In the genomic region with DNA sequence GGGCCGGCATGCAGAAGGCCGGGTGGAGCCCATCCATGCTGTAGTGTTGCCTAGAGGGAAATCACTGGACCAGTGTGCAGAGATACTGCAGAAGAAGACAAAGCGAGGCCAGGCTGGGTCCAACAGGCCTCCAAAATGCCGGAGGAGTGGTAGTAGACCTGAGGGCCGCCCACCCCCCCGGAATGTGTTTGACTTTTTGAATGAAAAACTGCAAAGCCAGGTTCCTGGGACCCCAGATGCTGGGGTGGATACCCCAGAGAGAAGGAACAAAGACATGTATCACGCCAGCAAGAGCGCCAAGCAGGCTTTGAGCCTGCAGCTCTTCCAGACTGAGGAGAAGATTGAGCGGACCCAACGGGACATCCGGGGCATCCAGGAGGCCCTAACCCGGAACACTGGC, we compare ENCODE assay signal across 8 mouse cellular contexts. TPM values are rescaled to one million over a fixed set of nuclear protein-coding genes. Genes with fewer than 3 reads are reported as not detected.
DNase-seq lines count a peak whose midpoint lies in the region; ATAC-seq lines count a peak whose summit lies in the region.

A gene (plus strand): TSS at position 301 of the 400 bp plus-strand sequence.

- WGBS in heart, embryonic 12.5 days: 96% methylated on average over 12 of the region's 12 CpGs
- WGBS in neural tube, embryonic 15.5 days: 95% methylated on average over 12 of the region's 12 CpGs

- H3K4me1 ChIP-seq in heart, embryonic 12.5 days (replicated peaks): 0 out of 2 replicates have a peak, but pooled peaks cover 2% of the 10 kb centered on the region
- peaks cover 1% of the 10 kb centered on the region; the same call in 1 of the 2 replicates for H3K4me1 ChIP-seq in neural tube, embryonic 15.5 days

- no peak within 1 kb of the TSS for H3K9ac ChIP-seq in heart, embryonic 12.5 days
- H3K9ac ChIP-seq in neural tube, embryonic 15.5 days (replicated peaks): no peak within 1 kb of the TSS

- H3K36me3 ChIP-seq in heart, embryonic 12.5 days: peaks cover 65% of the 10 kb centered on the region
- peaks cover 68% of the 10 kb centered on the region for H3K36me3 ChIP-seq in neural tube, embryonic 15.5 days

- no peaks in the 10 kb centered on the region for H3K9me3 ChIP-seq in heart, embryonic 12.5 days (replicated peaks)
- no peaks in the 10 kb centered on the region for H3K9me3 ChIP-seq in neural tube, embryonic 15.5 days (replicated peaks)

- ATAC-seq in heart, embryonic 12.5 days (ENCODE audit: insufficient number of reproducible peaks, low FRiP score): no peak
- no peak for ATAC-seq in neural tube, embryonic 15.5 days (ENCODE audit: low FRiP score)

- H3K4me2 ChIP-seq in heart, embryonic 12.5 days: no peak within 1 kb of the TSS
- H3K4me2 ChIP-seq in neural tube, embryonic 15.5 days: no peak within 1 kb of the TSS

- DNase-seq in heart, postnatal 4 days: no peak
- no peak for DNase-seq in urinary bladder, adult 2 months (ENCODE audit: low spot score)
- DNase-seq in urinary bladder, postnatal 25 days (ENCODE audit: low spot score): no peak
- no peak for DNase-seq in layer of hippocampus, postnatal 36 days
- DNase-seq in frontal cortex, postnatal 10 days (ENCODE audit: low spot score in 2 of 2): no peak
- DNase-seq in T-cell, adult 2 months (ENCODE audit: low spot score): no peak

- H3K27me3 ChIP-seq in heart, embryonic 12.5 days (replicated peaks): no peaks in the 10 kb centered on the region
- H3K27me3 ChIP-seq in neural tube, embryonic 15.5 days (replicated peaks): no peaks in the 10 kb centered on the region

- H3K4me3 ChIP-seq in heart, embryonic 12.5 days: no peak within 1 kb of the TSS
- no peak within 1 kb of the TSS for H3K4me3 ChIP-seq in neural tube, embryonic 15.5 days (replicated peaks)

- H3K27ac ChIP-seq in heart, embryonic 12.5 days (ENCODE audit: poor library complexity, severe bottlenecking): no peak within 1 kb of the TSS
- H3K27ac ChIP-seq in neural tube, embryonic 15.5 days (replicated peaks): no peak within 1 kb of the TSS

RNA-seq across cellular contexts. Expression of the gene that starts here (rescaled TPM):
- polyA plus RNA-seq in heart, embryonic 12.5 days (2016; fragmentation: Nextera tagmentation; extraction: Ambion mirVana): 16.2 and 16.9 TPM in 2 replicates
- total RNA-seq in heart, postnatal 4 days (2021): 1 to 10 TPM; 8.8 to 8.9 TPM
- polyA plus RNA-seq in urinary bladder, adult 2 months (2012; rRNA removed): 26.6 and 36.3 TPM in 2 replicates
- 10 to 100 TPM; 38.5 to 52.5 TPM for total RNA-seq in layer of hippocampus, postnatal 36 days (2021)
- polyA plus RNA-seq in neural tube, embryonic 15.5 days (2015; fragmentation: Nextera tagmentation; extraction: Ambion mirVana): 44.8 and 52.5 TPM in 2 replicates

Comparison
In these comparisons a context has a peak if more than half of its experiments do, and no peak if none do; other contexts are left out.
1. RNA of the gene that starts here (total RNA-seq): 38.5 to 52.5 TPM in layer of hippocampus, postnatal 36 days; 8.8 to 8.9 TPM in heart, postnatal 4 days; every median in the first group is over 4 times any median in the second.